Mouse (Mus musculus) small intestine, adult 2 months (tissue): ENCODE data around the gene Cers6.

Experiments used
- CTCF ChIP-seq: fragments of 200-500 bp; IDR thresholded peaks from 2 replicates; pipeline ENCODE4 v1.5.1; 2012; ENCODE audit warnings: low read depth, mild to moderate bottlenecking, control low read depth, inconsistent platforms, low read length, moderate library complexity, mixed read lengths; ENCODE audit not compliant: insufficient replicate concordance, insufficient read length; ENCODE audit errors: extremely low read depth
- POLR2A ChIP-seq: fragments of 200-500 bp; IDR thresholded peaks from 2 replicates; pipeline ENCODE4 v1.6.1; 2012; ENCODE audit warnings: low read depth, mild to moderate bottlenecking, control low read depth, inconsistent platforms, low read length, moderate library complexity

- no peak for TF ChIP-seq CTCF
- TF ChIP-seq POLR2A: no peak
Observed at GRCm38 (mm10) chr2:69071440-69072235, 210.4 kb downstream of the Cers6 start.
